Mouse (Mus musculus) lung, embryonic 16.5 days (tissue): ENCODE results near the gene Car3. TPM values are rescaled to one million over a fixed set of nuclear protein-coding genes. Genes with fewer than 3 reads are reported as not detected.

Experiments
- ATAC-seq: fragments of 200-750 bp; cut with Nextera tagmentation; 2 replicates; pipeline ENCODE4 v1.8.0; 2017; ENCODE audit warnings: low read depth, mild to moderate bottlenecking, moderate library complexity
- H3K27ac ChIP-seq: fragments of 300-500 bp; sonication (generic); 2 replicates; pipeline ENCODE4 v1.5.1; 2014; ENCODE audit warnings: mild to moderate bottlenecking, control low read depth, low read length
- H3K27me3 ChIP-seq: fragments of 300-500 bp; sonication (generic); 2 replicates; pipeline ENCODE4 v1.6.1; 2014; ENCODE audit warnings: low read depth, low read length, mixed read lengths; ENCODE audit not compliant: control insufficient read depth, insufficient read depth
- H3K36me3 ChIP-seq: fragments of 300-500 bp; sonication (generic); 2 replicates; pipeline ENCODE4 v1.6.1; 2014; ENCODE audit warnings: low read length; ENCODE audit not compliant: control insufficient read depth, insufficient read depth
- H3K4me1 ChIP-seq: fragments of 300-500 bp; sonication (generic); replicated peaks from 2 replicates; pipeline ENCODE4 v1.6.1; 2014; ENCODE audit warnings: low read length, mixed read lengths; ENCODE audit not compliant: control insufficient read depth, insufficient read depth
- H3K4me2 ChIP-seq: fragments of 300-500 bp; sonication (generic); 2 replicates; pipeline ENCODE4 v1.6.1; 2014; ENCODE audit warnings: low read depth, low read length, control low read depth
- H3K4me3 ChIP-seq: fragments of 300-500 bp; sonication (generic); 2 replicates; pipeline ENCODE4 v1.5.1; 2014; ENCODE audit warnings: mild to moderate bottlenecking, low read length, control low read depth
- H3K9ac ChIP-seq: fragments of 300-500 bp; sonication (generic); 2 replicates; pipeline ENCODE4 v1.6.1; 2014; ENCODE audit warnings: low read length, control low read depth
- H3K9me3 ChIP-seq: fragments of 300-500 bp; sonication (generic); 2 replicates; pipeline ENCODE4 v1.6.1; 2016; ENCODE audit warnings: low read length; ENCODE audit not compliant: control insufficient read depth
- WGBS: fragments of 180-500 bp; shearing (Covaris S2); extraction: QIAGEN DNeasy Blood & Tissue Kit; methylation state at CpG from one replicate; pipeline ENCODE4 v1.1.7; 2014; 5-methylcytosine and 5-hydroxymethylcytosine counted together
- polyA plus RNA-seq: library from polyadenylated mRNA; unstranded; fragments of >200 nt; fragmentation: Nextera tagmentation; extraction: Ambion mirVana; gene quantifications from 2 replicates; pipeline ENCODE4 v1.2.1, GENCODE M21; 2015

Gene Car3
- polyA plus RNA-seq, 1 experiment from 2014 or later, result 16.5 TPM

GRCm38 (mm10) chr3:14853966-14854365 lies 9.3 kb upstream of the Car3 start:
- Histone ChIP-seq H3K27ac (no peak overlapping the region), H3K27me3 (no peaks in the 10 kb centered on the region), H3K4me2 (no peak overlapping the region), H3K36me3 (no peaks in the 10 kb centered on the region), H3K4me1 (no peaks in the 10 kb centered on the region), H3K9me3 (no peaks in the 10 kb centered on the region), H3K9ac (no peak overlapping the region), H3K4me3 (no peak overlapping the region)
- WGBS, result 32% methylated on average over 5 of the region's 5 CpGs
- ATAC-seq, result no peak

- Histone ChIP-seq H3K36me3 (no peaks in the 10 kb centered on the region), H3K9ac (no peak overlapping the region), H3K4me3 (no peak overlapping the region), H3K9me3 (no peaks in the 10 kb centered on the region), H3K27me3 (no peaks in the 10 kb centered on the region), H3K4me2 (no peak overlapping the region), H3K27ac (no peak overlapping the region), H3K4me1 (no peaks in the 10 kb centered on the region)
- no peak for ATAC-seq
- 23% methylated on average over 1 of the region's 1 CpGs for WGBS
Measured at GRCm38 (mm10) chr3:14854446-14854845, 8.9 kb upstream of the Car3 start.

GRCm38 (mm10) chr3:14857874-14858273 lies 5.4 kb upstream of the Car3 start:
- Histone ChIP-seq H3K9ac (no peak overlapping the region), H3K9me3 (no peaks in the 10 kb centered on the region), H3K4me1 (peaks cover 6% of the 10 kb centered on the region), H3K4me2 (no peak overlapping the region), H3K4me3 (no peak overlapping the region), H3K27me3 (no peaks in the 10 kb centered on the region), H3K27ac (no peak overlapping the region), H3K36me3 (no peaks in the 10 kb centered on the region)
- 83% methylated on average over 3 of the region's 3 CpGs for WGBS
- no peak for ATAC-seq

GRCm38 (mm10) chr3:14860291-14860690 lies 3.0 kb upstream of the Car3 start:
- Histone ChIP-seq H3K4me2 (no peak overlapping the region), H3K27me3 (no peaks in the 10 kb centered on the region), H3K27ac (no peak overlapping the region), H3K36me3 (no peaks in the 10 kb centered on the region), H3K9me3 (no peaks in the 10 kb centered on the region), H3K4me3 (no peak overlapping the region), H3K9ac (no peak overlapping the region), H3K4me1 (peaks cover 11% of the 10 kb centered on the region)
- 58% methylated on average over 3 of the region's 3 CpGs for WGBS
- ATAC-seq, result no peak

GRCm38 (mm10) chr3:14861165-14861564 lies 2.1 kb upstream of the Car3 start:
- ATAC-seq, result no peak
- no peaks in the 10 kb centered on the region for H3K9me3 ChIP-seq
- WGBS, result 86% methylated on average over 1 of the region's 1 CpGs
- no peak overlapping the region for H3K4me2 ChIP-seq
- no peak overlapping the region for H3K27ac ChIP-seq
- no peaks in the 10 kb centered on the region for H3K36me3 ChIP-seq
- H3K4me3 ChIP-seq, result no peak overlapping the region
- no peaks in the 10 kb centered on the region for H3K27me3 ChIP-seq
- H3K9ac ChIP-seq, result no peak overlapping the region
- peaks cover 11% of the 10 kb centered on the region for H3K4me1 ChIP-seq

- no peak for ATAC-seq
- no peaks in the 10 kb centered on the region for H3K36me3 ChIP-seq
- H3K27me3 ChIP-seq, result no peaks in the 10 kb centered on the region
- H3K4me2 ChIP-seq, result no peak overlapping the region
- peaks cover 11% of the 10 kb centered on the region for H3K4me1 ChIP-seq
- no peak overlapping the region for H3K9ac ChIP-seq
- no peak overlapping the region for H3K4me3 ChIP-seq
- no peak overlapping the region for H3K27ac ChIP-seq
- no peaks in the 10 kb centered on the region for H3K9me3 ChIP-seq
- WGBS, result 35% methylated on average over 4 of the region's 4 CpGs
Measured at GRCm38 (mm10) chr3:14861787-14862186, 1.5 kb upstream of the Car3 start.

GRCm38 (mm10) chr3:14862654-14863021 lies 674 bp upstream of the Car3 start:
- ATAC-seq, result peak; percentile 61
- no peaks in the 10 kb centered on the region for H3K9me3 ChIP-seq
- no peaks in the 10 kb centered on the region for H3K36me3 ChIP-seq
- H3K27me3 ChIP-seq, result no peaks in the 10 kb centered on the region
- no peak overlapping the region for H3K27ac ChIP-seq
- peak overlapping the region; percentile 51 for H3K9ac ChIP-seq
- H3K4me3 ChIP-seq, result peak overlapping the region; percentile 46
- H3K4me1 ChIP-seq, result peaks cover 11% of the 10 kb centered on the region
- H3K4me2 ChIP-seq, result peak overlapping the region; percentile 83
- WGBS, result 2% methylated on average over 9 of the region's 9 CpGs

- no peak overlapping the region for H3K9ac ChIP-seq
- no peaks in the 10 kb centered on the region for H3K9me3 ChIP-seq
- peaks cover 11% of the 10 kb centered on the region for H3K4me1 ChIP-seq
- ATAC-seq, result no peak
- 84% methylated on average over 2 of the region's 2 CpGs for WGBS
- no peaks in the 10 kb centered on the region for H3K27me3 ChIP-seq
- H3K4me2 ChIP-seq, result no peak overlapping the region
- H3K36me3 ChIP-seq, result no peaks in the 10 kb centered on the region
- no peak overlapping the region for H3K27ac ChIP-seq
- no peak overlapping the region for H3K4me3 ChIP-seq
Measured at GRCm38 (mm10) chr3:14863922-14864321, 610 bp downstream of the Car3 start.

- no peak overlapping the region for H3K4me2 ChIP-seq
- no peak overlapping the region for H3K27ac ChIP-seq
- ATAC-seq, result no peak
- 71% methylated on average over 2 of the region's 2 CpGs for WGBS
- peaks cover 11% of the 10 kb centered on the region for H3K4me1 ChIP-seq
- no peak overlapping the region for H3K4me3 ChIP-seq
- H3K9me3 ChIP-seq, result no peaks in the 10 kb centered on the region
- H3K36me3 ChIP-seq, result no peaks in the 10 kb centered on the region
- H3K9ac ChIP-seq, result no peak overlapping the region
- no peaks in the 10 kb centered on the region for H3K27me3 ChIP-seq
Measured at GRCm38 (mm10) chr3:14865941-14866340, 2.6 kb downstream of the Car3 start.

- peak overlapping the region; percentile 41 for H3K4me2 ChIP-seq
- H3K9ac ChIP-seq, result peak overlapping the region; percentile 49; the same call in 1 of the 2 replicates
- peak; percentile 70 for ATAC-seq
- H3K27me3 ChIP-seq, result no peaks in the 10 kb centered on the region
- WGBS, result 25% methylated on average over 11 of the region's 11 CpGs
- H3K27ac ChIP-seq, result no peak overlapping the region
- no peaks in the 10 kb centered on the region for H3K9me3 ChIP-seq
- H3K36me3 ChIP-seq, result no peaks in the 10 kb centered on the region
- no peaks in the 10 kb centered on the region for H3K4me1 ChIP-seq
- H3K4me3 ChIP-seq, result peak overlapping the region; percentile 10; the same call in 1 of the 2 replicates
Measured at GRCm38 (mm10) chr3:14869779-14870178, 6.5 kb downstream of the Car3 start.
